Mouse (Mus musculus) spleen, adult 2 months (tissue): ENCODE results near the gene Cep83. TPM values are rescaled to one million over a fixed set of nuclear protein-coding genes. Genes with fewer than 3 reads are reported as not detected.

ENCODE experiments used
- DNase-seq, 2 experiments: peaks; one replicate each; pipeline versions ENCODE4 v3.0.0 to v3.0.0-alpha.2; 2012 to 2021; ENCODE audit warnings: low spot score in 2 of 2, low read depth in 1 of 2
- H3K27ac ChIP-seq: fragments of 200-500 bp; 2 replicates; pipeline ENCODE4 v1.5.1; 2012; ENCODE audit warnings: low read length, inconsistent platforms; ENCODE audit not compliant: insufficient read depth
- H3K27me3 ChIP-seq: fragments of 200-500 bp; 2 replicates; pipeline ENCODE4 v1.6.1; 2012; ENCODE audit warnings: mild to moderate bottlenecking, moderate library complexity, low read length, inconsistent platforms; ENCODE audit not compliant: control insufficient read depth, insufficient read depth
- H3K36me3 ChIP-seq: fragments of 200-500 bp; 2 replicates; pipeline ENCODE4 v1.6.1; 2012; ENCODE audit warnings: mild to moderate bottlenecking, low read length, inconsistent platforms; ENCODE audit not compliant: control insufficient read depth, insufficient read depth
- H3K4me1 ChIP-seq: fragments of 200-500 bp; 2 replicates; pipeline ENCODE4 v1.6.1; 2011; ENCODE audit warnings: inconsistent platforms; ENCODE audit not compliant: control insufficient read depth, insufficient read depth, insufficient read length
- H3K4me3 ChIP-seq: fragments of 200-500 bp; 2 replicates; pipeline ENCODE4 v1.5.1; 2011; ENCODE audit warnings: mild to moderate bottlenecking, inconsistent platforms; ENCODE audit not compliant: insufficient read depth, insufficient read length; ENCODE audit errors: extremely low read depth
- CTCF ChIP-seq: fragments of 200-500 bp; IDR thresholded peaks from 2 replicates; pipeline ENCODE4 v1.5.1; 2011; ENCODE audit warnings: mild to moderate bottlenecking, inconsistent platforms; ENCODE audit not compliant: insufficient read depth, insufficient read length, insufficient replicate concordance; ENCODE audit errors: extremely low read depth
- POLR2A ChIP-seq: fragments of 200-500 bp; IDR thresholded peaks from 2 replicates; pipeline ENCODE4 v1.6.1; 2011; ENCODE audit warnings: low read depth, low read length, inconsistent platforms
- WGBS: fragments of 180-500 bp; shearing (Covaris S2); methylation state at CpG from one replicate; pipeline ENCODE4 v1.1.7; 2018; 5-methylcytosine and 5-hydroxymethylcytosine counted together
- polyA plus RNA-seq: library from polyadenylated mRNA; depleted of rRNA; stranded (reverse); fragments of >200 nt; gene quantifications from 2 replicates; pipeline ENCODE4 v1.2.3, GENCODE M21; 2012; rRNA removed

Gene Cep83
- 2.0 and 3.7 TPM in 2 replicates for polyA plus RNA-seq

DNA sequence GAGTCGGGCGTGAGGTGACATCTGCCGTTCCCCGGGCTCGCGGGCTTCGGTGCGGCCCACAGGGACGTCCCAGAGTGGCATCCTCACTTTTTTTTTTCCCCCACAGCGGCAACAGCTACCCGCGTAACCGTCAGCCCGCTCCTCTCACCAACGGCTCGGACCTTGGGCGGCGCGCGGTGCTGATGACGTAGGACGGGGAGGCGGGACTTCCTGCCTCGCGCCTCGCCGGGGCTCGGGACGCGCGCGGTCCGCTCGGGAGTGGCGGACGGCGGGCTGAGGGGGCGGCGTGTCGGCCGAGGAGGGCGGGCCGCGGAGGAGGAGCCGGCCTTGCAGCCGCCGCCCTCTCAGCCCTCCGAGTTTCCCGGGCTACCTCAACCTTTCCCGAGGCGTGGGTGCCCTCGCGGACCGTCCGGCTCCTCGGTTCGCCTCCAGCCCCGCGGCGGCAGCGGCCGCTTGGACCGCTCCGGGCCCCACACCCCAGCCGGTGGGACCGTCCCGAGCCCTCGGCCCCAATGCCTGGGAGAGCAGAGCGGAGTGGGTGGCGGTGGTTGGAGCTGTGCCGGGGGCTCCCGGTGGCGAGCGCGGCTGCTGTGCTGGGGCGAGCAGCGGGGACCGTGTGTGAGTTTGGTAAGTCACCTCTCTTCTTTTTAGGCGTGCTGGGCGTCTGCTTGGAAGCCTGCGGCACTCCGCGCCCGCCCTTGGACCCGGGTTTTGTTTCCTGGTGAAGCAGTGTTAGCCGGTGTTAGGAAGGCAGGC lies at the start of gene Cep83:
Gene Cep83, plus strand, starts transcription at position 235 of the 756 bp plus-strand sequence.
- Histone ChIP-seq H3K36me3 (no peaks in the 10 kb centered on the region), H3K4me1 (peaks cover 5% of the 10 kb centered on the region), H3K27me3 (no peaks in the 10 kb centered on the region), H3K27ac (peak within 1 kb of the TSS; percentile 97), H3K4me3 (peak within 1 kb of the TSS; percentile 99)
- DNase-seq: peak; percentile 73 to 93
- TF ChIP-seq CTCF (no peak), POLR2A (peak; percentile 47; the same call in 1 of the 2 replicates)
- WGBS: under 1% methylated on average over 86 of the region's 86 CpGs

DNA sequence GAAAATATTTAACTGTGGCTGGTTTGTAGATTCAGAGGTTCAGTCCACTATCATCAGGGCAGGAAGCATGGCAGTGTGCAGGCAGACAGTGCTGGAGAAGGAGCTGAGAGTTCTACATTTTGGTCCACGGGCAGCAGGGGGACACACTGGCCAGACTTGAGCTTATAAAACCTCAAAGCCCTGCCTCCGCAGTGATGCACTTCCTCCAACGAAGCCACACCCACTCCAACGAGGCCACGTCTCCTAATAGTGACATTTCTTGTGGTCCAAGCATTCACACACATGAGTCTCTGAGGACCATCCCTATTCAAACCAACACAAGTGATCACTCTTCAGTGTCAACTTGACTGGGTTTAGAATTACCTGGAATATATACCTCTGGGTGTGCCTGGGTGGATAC lies 49.2 kb upstream of the Cep83 start:
- no peak for DNase-seq
- Histone ChIP-seq H3K27me3 (no peaks in the 10 kb centered on the region), H3K27ac (no peak overlapping the region), H3K36me3 (no peaks in the 10 kb centered on the region), H3K4me3 (no peak overlapping the region), H3K4me1 (peaks cover 3% of the 10 kb centered on the region; the same call in 1 of the 2 replicates)
- TF ChIP-seq POLR2A (no peak), CTCF (no peak)
- 38% methylated on average over 5 of the region's 5 CpGs for WGBS

DNA sequence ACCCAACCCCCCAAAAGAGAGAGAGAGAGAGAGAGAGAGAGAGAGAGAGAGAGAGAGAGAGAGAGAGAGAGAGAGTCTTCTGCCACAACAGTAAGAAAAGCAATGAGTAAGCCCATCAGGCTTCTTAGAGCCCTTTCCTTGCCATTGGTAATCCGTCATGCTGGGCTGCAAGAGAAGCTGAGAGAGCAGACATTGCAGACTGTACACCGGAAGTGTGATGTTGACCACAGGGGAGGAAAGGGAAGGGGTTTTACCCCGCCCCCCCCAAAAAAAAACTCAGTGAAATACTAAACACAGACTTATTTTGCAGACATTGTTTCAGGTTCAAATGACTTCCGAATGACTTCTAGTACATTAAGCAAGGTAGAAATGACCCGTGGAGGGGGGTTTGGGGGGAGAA lies 48.4 kb upstream of the Cep83 start:
- 14% methylated on average over 5 of the region's 5 CpGs for WGBS
- no peaks in the 10 kb centered on the region for H3K36me3 ChIP-seq
- no peak overlapping the region for H3K4me3 ChIP-seq
- H3K27me3 ChIP-seq: no peaks in the 10 kb centered on the region
- peaks cover 3% of the 10 kb centered on the region; the same call in 1 of the 2 replicates for H3K4me1 ChIP-seq
- H3K27ac ChIP-seq: no peak overlapping the region
- TF ChIP-seq POLR2A (no peak), CTCF (no peak)
- no peak for DNase-seq

DNA sequence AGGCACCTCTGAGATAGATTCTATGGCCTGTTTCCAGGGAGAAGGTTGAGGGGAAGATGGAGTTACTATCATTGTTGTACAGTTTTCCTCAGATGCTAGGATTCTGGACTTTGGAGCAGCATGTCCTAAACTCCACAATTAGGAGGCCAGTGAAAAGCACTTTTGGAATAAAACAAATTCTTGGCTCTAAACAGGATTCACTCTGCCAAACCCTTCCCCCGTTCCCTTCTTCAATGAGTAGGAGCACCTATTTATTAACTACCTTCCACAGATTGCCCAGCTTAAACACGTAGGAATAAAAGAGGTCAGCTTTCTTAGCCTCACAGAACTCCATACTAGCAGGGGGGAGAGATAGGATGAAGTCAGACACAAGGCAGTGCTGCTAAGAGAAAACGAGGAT lies 24.4 kb upstream of the Cep83 start:
- no peaks in the 10 kb centered on the region for H3K27me3 ChIP-seq
- H3K4me3 ChIP-seq: no peak overlapping the region
- no peak for DNase-seq
- no peaks in the 10 kb centered on the region for H3K36me3 ChIP-seq
- no peak overlapping the region for H3K27ac ChIP-seq
- no peak for TF ChIP-seq POLR2A
- no peak for TF ChIP-seq CTCF
- H3K4me1 ChIP-seq: no peaks in the 10 kb centered on the region
- WGBS: 88% methylated on average over 3 of the region's 3 CpGs

GRCm38 (mm10) chr10:94664455-94664854 lies 24.0 kb upstream of the Cep83 start:
- H3K27ac ChIP-seq: no peak overlapping the region
- no peak for DNase-seq
- TF ChIP-seq POLR2A (no peak), CTCF (no peak)
- no peaks in the 10 kb centered on the region for H3K27me3 ChIP-seq
- no peaks in the 10 kb centered on the region for H3K4me1 ChIP-seq
- H3K4me3 ChIP-seq: no peak overlapping the region
- WGBS: 90% methylated on average over 7 of the region's 7 CpGs
- no peaks in the 10 kb centered on the region for H3K36me3 ChIP-seq

DNA sequence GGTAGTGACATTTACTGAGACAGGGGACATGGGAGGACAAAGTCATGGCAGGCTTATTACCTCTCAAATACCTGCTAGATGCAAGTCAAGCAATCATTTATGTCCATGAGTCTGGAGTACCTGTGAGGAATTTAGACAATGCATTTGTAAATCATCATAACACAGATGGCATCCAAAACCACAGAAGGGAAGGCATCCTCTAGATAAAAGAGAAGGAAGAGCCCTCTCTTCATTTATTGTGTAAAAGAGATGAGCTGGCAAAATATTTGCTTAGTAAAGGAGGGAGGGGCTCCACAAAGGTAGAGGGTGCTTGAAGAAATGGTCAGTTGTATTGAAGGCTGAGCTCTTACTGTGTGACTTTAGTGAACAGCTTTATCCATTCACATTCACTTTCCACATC lies 20.3 kb upstream of the Cep83 start:
- TF ChIP-seq CTCF (no peak), POLR2A (no peak)
- no peak overlapping the region for H3K4me3 ChIP-seq
- DNase-seq: no peak
- H3K27me3 ChIP-seq: no peaks in the 10 kb centered on the region
- H3K4me1 ChIP-seq: no peaks in the 10 kb centered on the region
- no peak overlapping the region for H3K27ac ChIP-seq
- no peaks in the 10 kb centered on the region for H3K36me3 ChIP-seq

GRCm38 (mm10) chr10:94687801-94688419 lies 544 bp upstream of the Cep83 start:
- WGBS: under 1% methylated on average over 20 of the region's 20 CpGs
- H3K27me3 ChIP-seq: no peaks in the 10 kb centered on the region
- peak overlapping the region; percentile 99 for H3K4me3 ChIP-seq
- no peaks in the 10 kb centered on the region for H3K36me3 ChIP-seq
- peak overlapping the region; percentile 97 for H3K27ac ChIP-seq
- peak in 1 of 2 experiments; percentile 17 for DNase-seq
- peaks cover 5% of the 10 kb centered on the region for H3K4me1 ChIP-seq
- TF ChIP-seq CTCF (no peak), POLR2A (no peak)
